Mouse (Mus musculus) stomach, postnatal 0 days (tissue): ENCODE data around the gene Ripor2. TPM values are rescaled to one million over a fixed set of nuclear protein-coding genes. Genes with fewer than 3 reads are reported as not detected.
A peak's percentile ranks its signal among the peaks of the same experiment; 100 is the strongest.

Experiments used
- ATAC-seq: fragments of 200-750 bp; cut with Nextera tagmentation; 2 replicates; pipeline ENCODE4 v1.8.0; 2017; ENCODE audit not compliant: low FRiP score, low TSS enrichment
- DNase-seq: peaks from one replicate; pipeline ENCODE4 v3.0.0-alpha.2; 2016; ENCODE audit warnings: low spot score
- H3K27ac ChIP-seq: fragments of 300-500 bp; sonication (generic); replicated peaks from 2 replicates; pipeline ENCODE4 v1.5.1; 2014; ENCODE audit warnings: mild to moderate bottlenecking, control low read depth
- H3K27me3 ChIP-seq: fragments of 300-500 bp; sonication (generic); 2 replicates; pipeline ENCODE4 v1.6.1; 2014; ENCODE audit warnings: low read length; ENCODE audit not compliant: control insufficient read depth, insufficient read depth
- H3K36me3 ChIP-seq: fragments of 300-500 bp; sonication (generic); 2 replicates; pipeline ENCODE4 v1.6.1; 2014; ENCODE audit warnings: low read length, mixed read lengths; ENCODE audit not compliant: control insufficient read depth, insufficient read depth
- H3K4me1 ChIP-seq: fragments of 300-500 bp; sonication (generic); replicated peaks from 2 replicates; pipeline ENCODE4 v1.6.1; 2014; ENCODE audit warnings: antibody characterized with exemption; ENCODE audit not compliant: control insufficient read depth, insufficient read depth
- H3K4me2 ChIP-seq: fragments of 300-500 bp; sonication (generic); replicated peaks from 2 replicates; pipeline ENCODE4 v1.6.1; 2014; ENCODE audit warnings: low read depth, mild to moderate bottlenecking, control low read depth, moderate library complexity
- H3K4me3 ChIP-seq: fragments of 300-500 bp; sonication (generic); 2 replicates; pipeline ENCODE4 v1.5.1; 2014; ENCODE audit warnings: low read depth, low read length, control low read depth
- H3K9ac ChIP-seq: fragments of 300-500 bp; sonication (generic); 2 replicates; pipeline ENCODE4 v1.6.1; 2014; ENCODE audit warnings: mild to moderate bottlenecking, low read length, control low read depth, mixed read lengths
- H3K9me3 ChIP-seq: fragments of 300-500 bp; sonication (generic); 2 replicates; pipeline ENCODE4 v1.6.1; 2016; ENCODE audit warnings: low read length; ENCODE audit not compliant: control insufficient read depth
- CTCF ChIP-seq: IDR thresholded peaks from 2 replicates; pipeline ENCODE4 v1.5.1; 2016; ENCODE audit warnings: antibody characterized with exemption, low read depth, mild to moderate bottlenecking, moderate library complexity
- EP300 ChIP-seq: optimal IDR thresholded peaks from 2 replicates; pipeline ENCODE3; 2016; ENCODE audit warnings: antibody characterized with exemption
- WGBS: fragments of 180-500 bp; shearing (Covaris S2); extraction: QIAGEN DNeasy Blood & Tissue Kit; methylation state at CpG from one replicate; pipeline ENCODE4 v1.1.7; 2014; 5-methylcytosine and 5-hydroxymethylcytosine counted together
- polyA plus RNA-seq: library from polyadenylated mRNA; unstranded; fragments of >200 nt; fragmentation: Nextera tagmentation; extraction: Ambion mirVana; gene quantifications from 2 replicates; pipeline ENCODE4 v1.2.1, GENCODE M21; 2015

The Ripor2 gene
- polyA plus RNA-seq, 1 experiment from 2014 or later = 1.6 TPM

- Histone ChIP-seq H3K9ac (no peak overlapping the region), H3K36me3 (no peaks in the 10 kb centered on the region), H3K4me3 (no peak overlapping the region), H3K27me3 (no peaks in the 10 kb centered on the region), H3K4me2 (no peak overlapping the region), H3K4me1 (no peaks in the 10 kb centered on the region), H3K27ac (no peak overlapping the region), H3K9me3 (no peaks in the 10 kb centered on the region)
- no peak for DNase-seq
- ATAC-seq = no peak
- TF ChIP-seq EP300 = no peak
- 96% methylated on average over 12 of the region's 12 CpGs for WGBS
Measured at GRCm38 (mm10) chr13:24587192-24587895, 5.4 kb downstream of the Ripor2 start.

DNA sequence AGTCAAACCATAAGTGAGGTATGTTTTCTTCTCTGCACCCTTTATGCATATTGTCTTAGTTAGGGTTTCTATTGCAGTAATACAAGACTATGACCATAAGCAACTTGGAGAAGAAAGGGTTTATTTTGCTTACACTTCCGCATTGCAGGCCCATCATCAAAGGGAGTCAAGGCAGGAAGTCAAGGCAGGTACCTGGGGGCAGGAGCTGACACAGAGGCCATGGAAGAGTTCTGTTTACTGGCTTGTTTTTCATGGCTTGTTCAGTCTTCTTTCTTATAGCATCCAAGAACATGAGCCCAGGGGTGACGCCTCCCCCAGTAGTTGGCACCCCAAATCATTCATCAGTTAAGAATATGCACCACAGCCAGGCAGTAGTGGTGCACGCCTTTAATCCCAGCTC lies 6.6 kb downstream of the Ripor2 start:
- H3K36me3 ChIP-seq = no peaks in the 10 kb centered on the region
- H3K4me2 ChIP-seq = no peak overlapping the region
- H3K9me3 ChIP-seq = no peaks in the 10 kb centered on the region
- DNase-seq (no peak), ATAC-seq (no peak)
- no peaks in the 10 kb centered on the region for H3K27me3 ChIP-seq
- TF ChIP-seq EP300 = no peak
- TF ChIP-seq CTCF = no peak
- H3K4me1 ChIP-seq = no peaks in the 10 kb centered on the region
- H3K9ac ChIP-seq = no peak overlapping the region
- no peak overlapping the region for H3K4me3 ChIP-seq
- H3K27ac ChIP-seq = no peak overlapping the region
- 96% methylated on average over 3 of the region's 3 CpGs for WGBS

DNA sequence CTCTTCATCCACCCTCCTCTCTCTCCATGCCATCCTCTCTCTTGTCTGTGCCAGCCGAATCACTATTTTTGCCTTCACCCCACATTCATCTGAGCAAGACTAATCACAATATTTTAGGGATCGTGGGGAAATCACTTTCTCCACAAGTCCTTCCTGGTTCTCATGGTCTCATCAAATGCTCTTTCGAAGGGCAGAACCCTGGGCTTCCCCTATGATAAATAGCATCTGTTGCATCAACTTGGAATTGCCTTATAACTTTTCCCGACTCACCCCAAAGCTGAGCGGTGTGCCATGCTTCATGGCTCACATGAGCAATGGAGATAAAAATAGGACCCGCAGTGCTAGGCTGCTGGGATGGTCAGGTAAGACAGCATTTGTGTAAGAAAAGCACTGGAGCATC lies 9.7 kb downstream of the Ripor2 start:
- TF ChIP-seq EP300 (no peak), CTCF (no peak)
- no peak overlapping the region for H3K4me3 ChIP-seq
- no peaks in the 10 kb centered on the region for H3K9me3 ChIP-seq
- no peak overlapping the region for H3K4me2 ChIP-seq
- 89% methylated on average over 6 of the region's 6 CpGs for WGBS
- H3K9ac ChIP-seq = no peak overlapping the region
- no peaks in the 10 kb centered on the region for H3K36me3 ChIP-seq
- DNase-seq = no peak
- H3K27ac ChIP-seq = no peak overlapping the region
- no peaks in the 10 kb centered on the region for H3K4me1 ChIP-seq
- no peaks in the 10 kb centered on the region for H3K27me3 ChIP-seq
- ATAC-seq = no peak

DNA sequence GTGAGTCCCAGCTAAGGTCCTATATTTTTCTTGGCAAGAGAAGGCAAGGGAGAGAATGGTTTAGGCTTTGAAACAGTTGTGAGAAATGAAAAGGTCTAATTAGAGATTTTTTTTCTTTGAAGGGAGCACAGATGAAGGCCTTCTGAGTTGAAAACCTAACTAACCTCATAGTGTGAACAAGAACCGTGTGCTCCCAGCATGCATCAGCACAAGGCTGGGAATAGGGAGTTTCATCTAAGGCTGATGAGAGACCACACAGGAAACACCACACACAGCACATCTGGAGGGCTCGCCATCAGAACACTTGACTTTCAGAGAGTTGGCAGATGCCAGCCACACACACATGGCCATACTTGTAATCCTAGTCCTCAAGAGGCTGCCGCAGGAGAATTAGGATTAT lies 12.3 kb downstream of the Ripor2 start:
- ATAC-seq = no peak

DNA sequence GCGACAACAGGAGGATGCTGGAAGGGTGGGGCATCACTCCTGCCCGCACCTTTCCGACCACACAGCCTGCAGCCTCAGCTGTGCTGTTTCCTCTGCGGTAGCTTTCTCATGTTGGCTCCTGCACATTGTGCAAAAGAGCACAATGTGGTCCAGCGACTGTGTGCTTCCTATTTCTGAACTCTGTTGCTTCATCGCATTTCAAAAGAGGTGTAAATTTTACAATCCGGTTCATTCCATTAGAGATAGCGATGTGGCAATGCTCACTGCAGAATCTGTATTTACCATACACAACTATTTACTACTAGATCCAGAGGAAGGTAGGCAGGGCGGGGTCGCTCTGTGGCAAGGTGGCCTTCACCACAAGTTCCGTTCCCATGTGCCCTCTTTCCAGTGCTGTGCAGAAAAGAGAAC lies 17.6 kb downstream of the Ripor2 start:
- no peak overlapping the region for H3K9ac ChIP-seq
- H3K27me3 ChIP-seq = no peaks in the 10 kb centered on the region
- TF ChIP-seq CTCF = no peak
- TF ChIP-seq EP300 = no peak
- no peaks in the 10 kb centered on the region for H3K36me3 ChIP-seq
- no peaks in the 10 kb centered on the region for H3K9me3 ChIP-seq
- H3K27ac ChIP-seq = no peak overlapping the region
- H3K4me1 ChIP-seq = no peaks in the 10 kb centered on the region; the same call in 1 of the 2 replicates
- 79% methylated on average over 11 of the region's 11 CpGs for WGBS
- no peak overlapping the region for H3K4me3 ChIP-seq
- no peak overlapping the region for H3K4me2 ChIP-seq
- no peak for DNase-seq
- ATAC-seq = no peak

More for the DNA sequence above, 12.3 kb downstream of the Ripor2 start:
- H3K9ac ChIP-seq = no peak overlapping the region
- DNase-seq = no peak
- H3K4me1 ChIP-seq = no peaks in the 10 kb centered on the region
- no peaks in the 10 kb centered on the region for H3K27me3 ChIP-seq
- H3K4me2 ChIP-seq = no peak overlapping the region
- TF ChIP-seq CTCF (no peak), EP300 (no peak)
- WGBS = 85% methylated on average over 3 of the region's 3 CpGs
- H3K9me3 ChIP-seq = no peaks in the 10 kb centered on the region
- no peaks in the 10 kb centered on the region for H3K36me3 ChIP-seq
- H3K27ac ChIP-seq = no peak overlapping the region
- no peak overlapping the region for H3K4me3 ChIP-seq

- 23% methylated on average over 4 of the region's 4 CpGs for WGBS
- H3K27ac ChIP-seq = peak overlapping the region; percentile 67; the same call in 1 of the 2 replicates
- H3K4me2 ChIP-seq = peak overlapping the region; percentile 32; the same call in 1 of the 2 replicates
Measured at GRCm38 (mm10) chr13:24602978-24603377, 21.0 kb downstream of the Ripor2 start.

More at GRCm38 (mm10) chr13:24602978-24603377, 21.0 kb downstream of the Ripor2 start:
- Histone ChIP-seq H3K27me3 (no peaks in the 10 kb centered on the region), H3K4me1 (peaks cover 3% of the 10 kb centered on the region; the same call in 1 of the 2 replicates), H3K4me3 (no peak overlapping the region), H3K9me3 (no peaks in the 10 kb centered on the region), H3K36me3 (no peaks in the 10 kb centered on the region), H3K9ac (no peak overlapping the region)
- no peak for TF ChIP-seq CTCF
- no peak for TF ChIP-seq EP300
- ATAC-seq (peak; percentile 75), DNase-seq (peak; percentile 49)
